Mouse (Mus musculus) embryonic fibroblast, embryonic 13.5 days (primary cell): ENCODE measurements around the gene Ksr1. TPM values are rescaled to one million over a fixed set of nuclear protein-coding genes. Genes with fewer than 3 reads are reported as not detected.

Experiments
- H3K27ac ChIP-seq: 2 replicates; pipeline ENCODE4 v1.5.1; 2012; ENCODE audit warnings: low read length, control low read depth, inconsistent platforms; ENCODE audit not compliant: insufficient read depth
- H3K4me1 ChIP-seq: 2 replicates; pipeline ENCODE4 v1.6.1; 2011; ENCODE audit warnings: low read length; ENCODE audit not compliant: control insufficient read depth, insufficient read depth
- H3K4me3 ChIP-seq: 2 replicates; pipeline ENCODE4 v1.5.1; 2011; ENCODE audit warnings: mild to moderate bottlenecking, control low read depth, low read length; ENCODE audit not compliant: insufficient read depth
- CTCF ChIP-seq: IDR thresholded peaks from 2 replicates; pipeline ENCODE4 v1.5.1; 2011; ENCODE audit warnings: mild to moderate bottlenecking, control low read depth, low read length, moderate library complexity, borderline replicate concordance; ENCODE audit not compliant: insufficient read depth
- POLR2A ChIP-seq: IDR thresholded peaks from 2 replicates; pipeline ENCODE4 v1.6.1; 2011; ENCODE audit warnings: low read depth, mild to moderate bottlenecking, control low read depth, low read length, moderate library complexity
- polyA plus RNA-seq: library from polyadenylated mRNA; stranded (reverse); fragments of >200 nt; gene quantifications from 2 replicates; pipeline ENCODE4 v1.2.4, GENCODE M21; 2011; ENCODE audit warnings: low read depth; ENCODE audit not compliant: missing spikeins, insufficient read length

Gene Ksr1
- polyA plus RNA-seq, 1 experiment = 3.4 TPM

DNA sequence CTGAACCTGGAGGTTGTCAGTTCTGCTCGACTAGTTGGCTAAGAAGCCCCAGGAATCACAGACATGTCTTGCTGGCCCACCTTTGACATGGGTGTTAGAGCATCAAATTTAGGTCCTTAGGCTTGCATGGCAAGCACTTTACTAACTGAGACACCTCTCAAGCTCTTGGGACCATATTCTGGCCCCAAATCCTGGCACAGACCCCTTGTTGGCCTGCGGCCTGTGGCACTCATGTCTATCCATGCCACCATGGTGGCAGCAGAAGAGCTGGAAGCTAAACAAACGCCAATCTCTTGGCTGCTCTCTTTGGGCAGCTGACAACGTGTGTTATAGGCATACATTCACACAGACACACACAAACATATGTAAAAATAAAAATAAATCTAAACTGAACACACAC lies 2.6 kb upstream of the Ksr1 start:
- TF ChIP-seq CTCF = no peak
- no peak for TF ChIP-seq POLR2A
- no peaks in the 10 kb centered on the region for H3K4me1 ChIP-seq

DNA sequence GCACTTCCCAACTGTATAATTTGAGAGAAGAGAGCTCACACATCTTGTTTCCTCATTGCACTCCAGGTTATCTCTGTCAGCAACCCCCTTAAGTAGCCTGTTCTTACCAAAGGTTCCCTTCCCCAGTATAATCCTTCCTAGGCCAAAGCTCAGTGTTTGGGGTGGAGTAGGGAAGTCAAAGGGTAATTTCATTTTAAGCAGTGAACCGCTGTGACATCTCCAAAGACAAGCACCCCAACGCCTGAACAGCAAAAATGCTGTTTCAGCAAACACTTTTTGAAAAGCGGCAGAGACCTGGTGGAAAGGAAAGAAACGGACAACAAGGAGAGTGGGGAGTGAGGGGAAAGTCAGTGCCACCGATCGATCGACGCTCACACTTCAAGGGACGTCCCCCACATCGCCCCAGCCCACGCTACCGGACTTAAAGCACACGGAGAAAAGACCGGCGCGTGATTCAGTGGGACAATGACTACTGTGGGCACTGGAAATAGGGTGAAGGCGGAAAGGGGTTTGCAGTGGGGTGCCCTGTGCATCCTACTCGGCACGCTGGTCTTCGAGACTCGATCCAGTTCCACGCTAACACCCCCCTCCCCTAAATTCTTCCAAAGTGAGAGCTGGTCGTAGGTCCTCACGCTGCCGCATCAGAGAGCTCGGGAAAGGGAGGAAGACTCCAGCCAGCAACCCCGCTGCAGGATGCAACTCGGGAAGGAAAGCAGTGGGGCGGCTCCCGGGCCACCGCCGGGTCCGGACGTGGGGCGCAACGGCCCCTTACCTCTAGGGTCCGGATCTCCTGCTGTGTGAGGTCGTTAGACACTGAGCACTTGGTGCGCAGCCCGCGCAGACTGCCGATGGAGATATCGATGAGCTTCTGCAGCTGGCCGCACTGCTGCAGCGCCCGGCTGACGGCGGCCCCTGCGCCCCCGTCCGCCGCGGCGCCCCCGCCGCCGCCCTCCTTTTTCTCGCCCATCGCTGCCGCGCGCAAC lies 633 bp downstream of the Ksr1 start:
- Histone ChIP-seq H3K4me1 (0 out of 2 replicates have a peak, but pooled peaks cover 6% of the 10 kb centered on the region), H3K4me3 (peak overlapping the region; percentile 92), H3K27ac (no peak overlapping the region)
- TF ChIP-seq POLR2A = no peak
- no peak for TF ChIP-seq CTCF

More for the DNA sequence above, 2.6 kb upstream of the Ksr1 start:
- Histone ChIP-seq H3K4me3 (no peak overlapping the region), H3K27ac (no peak overlapping the region)

DNA sequence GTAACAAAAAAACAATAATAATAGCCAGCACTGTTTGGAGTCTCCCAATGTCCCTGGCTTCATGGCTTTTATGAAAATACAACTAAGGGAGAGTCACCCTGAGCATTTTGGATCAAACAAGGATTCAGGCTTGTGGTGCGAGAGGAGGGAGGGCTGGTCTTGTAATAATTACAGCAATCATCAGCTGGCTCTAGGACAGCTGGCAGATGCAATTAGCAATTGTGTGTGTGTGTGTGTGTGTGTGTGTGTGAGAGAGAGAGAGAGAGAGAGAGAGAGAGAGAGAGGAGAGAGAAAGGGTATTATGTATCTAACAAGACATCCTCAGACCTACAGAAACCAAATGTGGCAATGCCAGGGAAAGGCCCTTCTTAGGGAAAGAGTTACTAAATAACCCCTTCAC lies 1.5 kb downstream of the Ksr1 start:
- Histone ChIP-seq H3K4me3 (peak overlapping the region; percentile 92), H3K27ac (no peak overlapping the region), H3K4me1 (0 out of 2 replicates have a peak, but pooled peaks cover 6% of the 10 kb centered on the region)
- TF ChIP-seq CTCF (no peak), POLR2A (no peak)

DNA sequence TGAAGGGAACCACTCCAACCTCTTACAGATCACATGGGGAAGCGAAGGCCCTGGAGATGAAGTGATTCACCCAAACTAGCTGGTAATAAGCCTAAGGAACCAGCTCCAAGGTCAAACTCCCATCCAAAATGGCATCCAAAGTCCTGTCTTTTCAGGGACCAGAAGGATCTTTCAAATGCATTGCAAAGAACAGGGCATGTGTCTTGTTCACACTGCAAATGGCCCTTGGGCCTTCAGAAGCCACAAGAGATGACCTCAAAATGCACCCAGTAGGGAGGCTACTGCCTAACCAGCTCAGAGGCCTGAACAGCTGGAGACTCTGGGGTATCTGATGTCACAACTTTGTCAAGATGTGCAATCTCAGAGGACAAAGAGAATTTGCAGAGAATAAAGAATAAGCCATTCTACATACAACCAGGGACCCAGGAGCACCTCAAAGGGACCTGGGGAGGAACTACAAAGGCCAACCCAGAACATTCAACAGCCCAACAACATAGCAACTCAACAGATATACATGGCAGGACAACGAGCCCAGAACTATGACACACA lies 2.1 kb downstream of the Ksr1 start:
- no peak overlapping the region for H3K27ac ChIP-seq
- TF ChIP-seq POLR2A = no peak
- TF ChIP-seq CTCF = no peak
- H3K4me3 ChIP-seq = no peak overlapping the region
- 0 out of 2 replicates have a peak, but pooled peaks cover 6% of the 10 kb centered on the region for H3K4me1 ChIP-seq

DNA sequence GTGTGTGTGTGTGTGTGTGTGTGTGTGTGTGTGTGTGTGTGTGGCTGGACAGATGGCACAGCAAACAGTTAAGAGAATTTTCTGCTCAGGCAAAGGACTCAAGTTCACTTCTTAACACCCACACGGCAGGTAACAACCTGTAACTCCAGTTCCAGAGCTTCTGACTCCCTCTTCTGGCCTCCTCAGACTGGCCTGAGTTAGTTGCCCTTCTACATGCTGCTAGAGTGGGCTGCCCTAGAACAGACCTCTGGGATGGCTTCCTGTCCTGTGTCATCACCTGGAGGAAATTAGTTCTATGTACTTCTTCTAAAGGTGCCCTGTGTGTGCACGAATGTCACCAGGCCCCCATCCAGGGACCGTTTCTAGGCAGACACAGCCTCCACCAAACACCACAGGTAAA lies 2.9 kb downstream of the Ksr1 start:
- H3K27ac ChIP-seq = no peak overlapping the region
- TF ChIP-seq CTCF = no peak
- no peak for TF ChIP-seq POLR2A
- H3K4me3 ChIP-seq = no peak overlapping the region
- H3K4me1 ChIP-seq = 0 out of 2 replicates have a peak, but pooled peaks cover 6% of the 10 kb centered on the region

DNA sequence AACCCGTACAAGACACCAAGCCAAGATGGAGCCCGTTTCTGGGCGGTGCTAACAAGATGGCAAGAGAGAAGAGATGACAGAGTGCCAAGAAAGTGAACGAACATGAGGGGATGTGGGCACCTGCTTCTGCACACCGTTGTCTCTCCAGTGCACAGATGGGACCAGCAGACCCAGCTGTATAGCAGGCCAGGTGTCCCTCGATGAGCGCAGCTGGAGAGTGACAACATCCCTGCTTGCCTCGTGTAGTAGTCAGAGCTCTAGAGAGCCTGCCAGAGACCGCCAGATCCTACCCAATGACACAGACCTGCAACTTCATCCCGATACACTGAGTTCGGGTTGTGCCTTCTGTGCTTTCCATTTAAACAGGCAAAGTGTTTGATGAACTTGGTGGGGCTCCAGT lies 3.8 kb downstream of the Ksr1 start:
- TF ChIP-seq POLR2A (no peak), CTCF (no peak)
- Histone ChIP-seq H3K27ac (no peak overlapping the region), H3K4me1 (0 out of 2 replicates have a peak, but pooled peaks cover 6% of the 10 kb centered on the region), H3K4me3 (no peak overlapping the region)

DNA sequence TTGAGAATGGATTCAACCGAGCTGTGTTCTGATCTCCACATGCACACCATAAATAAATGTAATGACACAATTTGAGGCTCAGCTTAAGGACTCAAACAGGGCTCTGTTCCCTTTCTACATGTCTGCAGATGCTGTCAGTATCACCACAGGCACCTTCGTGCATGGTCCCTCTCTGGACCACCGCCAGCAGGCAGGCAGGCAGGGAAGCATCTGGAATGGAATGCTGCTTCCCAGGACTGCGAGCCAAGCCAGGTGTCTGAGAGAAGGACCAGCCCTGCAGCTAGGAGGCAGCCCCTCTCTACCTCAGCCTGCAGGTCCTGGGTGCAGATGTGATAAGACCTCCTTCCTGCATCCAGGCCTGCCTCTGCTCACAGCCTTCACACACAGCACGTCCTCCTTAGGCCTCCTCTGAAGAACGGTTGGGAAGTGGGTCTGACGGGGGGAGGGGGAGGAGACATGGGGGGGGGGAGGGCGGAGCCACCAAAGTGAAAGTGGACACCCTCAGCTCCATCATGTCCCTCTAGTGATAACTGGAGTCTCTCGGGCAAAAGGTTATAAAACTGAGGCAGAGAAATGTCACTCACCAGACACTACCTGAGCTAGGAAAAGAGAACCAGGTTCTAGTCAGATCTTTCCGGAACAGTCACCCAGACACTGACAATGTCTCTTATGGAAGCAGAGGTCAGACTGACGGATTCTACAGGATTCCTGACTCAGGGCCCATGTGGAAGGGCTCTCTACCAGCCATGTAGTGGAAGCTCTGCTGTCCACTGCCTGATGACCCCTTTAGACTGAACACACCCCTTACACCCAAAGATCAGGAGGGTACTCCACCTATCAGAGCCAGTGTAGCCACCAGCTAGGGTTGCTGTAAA lies 4.7 kb downstream of the Ksr1 start:
- no peak overlapping the region for H3K4me3 ChIP-seq
- TF ChIP-seq POLR2A (no peak), CTCF (no peak)
- 0 out of 2 replicates have a peak, but pooled peaks cover 6% of the 10 kb centered on the region for H3K4me1 ChIP-seq
- no peak overlapping the region for H3K27ac ChIP-seq

DNA sequence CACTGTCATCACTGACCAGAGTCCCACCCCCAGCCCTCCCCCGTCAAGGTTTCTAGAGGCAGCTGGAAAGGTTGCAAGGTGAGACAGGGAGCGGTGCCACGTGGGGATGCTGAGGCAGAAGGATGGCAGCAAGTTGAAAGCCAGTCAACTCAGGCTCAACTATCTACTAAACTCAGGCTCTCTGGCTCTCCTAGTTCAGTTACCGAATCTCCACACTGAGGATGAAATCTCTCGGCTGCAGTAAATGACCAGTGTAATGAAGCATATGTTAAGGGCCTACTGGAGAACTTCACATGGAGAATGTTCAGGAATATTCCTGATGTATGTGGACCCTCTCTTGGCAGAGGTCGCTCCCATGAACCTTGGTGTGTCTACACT lies 5.7 kb downstream of the Ksr1 start:
- TF ChIP-seq POLR2A = no peak
- H3K4me1 ChIP-seq = peaks cover 6% of the 10 kb centered on the region; the same call in 1 of the 2 replicates
- no peak overlapping the region for H3K4me3 ChIP-seq
- H3K27ac ChIP-seq = no peak overlapping the region

DNA sequence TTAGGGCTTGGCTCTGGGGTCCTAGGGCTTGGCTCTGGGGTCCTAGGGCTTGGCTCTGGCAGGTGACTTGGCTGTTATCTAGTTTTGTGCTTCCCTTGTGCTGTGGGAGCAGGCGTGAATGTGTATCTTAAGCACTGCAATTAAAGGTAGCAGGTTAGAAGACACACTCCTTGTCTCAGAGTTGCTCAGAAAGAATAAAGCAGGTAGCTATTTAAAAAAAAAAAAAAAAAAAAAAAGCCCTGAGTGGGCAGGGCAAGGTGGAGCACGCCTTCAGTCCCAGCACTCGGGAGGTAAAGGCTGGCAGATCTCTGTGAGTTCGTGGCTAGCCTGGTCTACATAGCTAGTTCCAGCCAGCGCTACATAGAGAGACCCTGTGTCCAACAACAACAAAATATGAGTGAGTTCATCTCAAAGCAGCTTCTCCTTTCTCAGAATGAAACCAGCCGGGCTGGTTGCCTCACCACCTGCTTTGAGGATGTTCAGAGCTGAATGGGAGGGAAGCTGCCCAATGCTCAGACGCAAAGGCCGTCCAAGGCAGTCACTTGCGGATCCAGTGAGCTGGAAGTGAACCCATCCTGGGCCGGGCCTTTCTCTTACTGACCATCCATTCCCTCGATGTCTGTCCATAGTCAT lies 6.2 kb downstream of the Ksr1 start:
- Histone ChIP-seq H3K27ac (no peak overlapping the region), H3K4me3 (no peak overlapping the region), H3K4me1 (peaks cover 6% of the 10 kb centered on the region; the same call in 1 of the 2 replicates)
- no peak for TF ChIP-seq POLR2A
- TF ChIP-seq CTCF = no peak
